Comparison of ENCODE assay signal across 26 mouse cellular contexts in the genomic region with DNA sequence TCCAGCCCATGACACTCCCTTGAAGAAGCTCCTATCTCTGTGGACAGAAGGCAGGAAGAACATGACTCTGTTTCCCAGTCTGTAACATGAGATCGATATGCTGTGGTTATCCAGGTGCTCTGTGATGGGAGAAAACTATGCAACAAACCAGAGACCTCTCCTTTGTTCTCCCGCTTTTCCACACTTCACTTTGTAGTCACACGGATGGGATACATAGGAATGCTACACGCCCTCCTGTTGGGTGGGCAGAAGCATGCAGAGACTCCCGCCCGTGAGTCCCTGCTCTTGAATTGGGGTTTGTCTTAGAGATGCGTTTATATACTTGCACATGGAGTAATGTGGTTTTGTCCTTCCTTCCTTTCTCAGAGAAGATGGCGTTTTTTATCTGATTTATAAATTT. TPM values are rescaled to one million over a fixed set of nuclear protein-coding genes. Genes with fewer than 3 reads are reported as not detected.
"Had no signal": no experiment of that assay in that cellular context is flagged by ENCODE, and none has a peak within 500 bp of the region (broad histone marks: within the 10 kb centered on the region; RNA-seq: fewer than 3 reads in every experiment).

No protein-coding gene starts in this region.

- H3K4me2 ChIP-seq: heart, embryonic 11.5 days; heart, embryonic 13.5 days; heart, embryonic 15.5 days; hindbrain, embryonic 13.5 days; hindbrain, embryonic 15.5 days; kidney, embryonic 15.5 days; limb, embryonic 13.5 days; limb, embryonic 15.5 days; liver, embryonic 12.5 days had no signal

- DNase-seq: gastrocnemius, postnatal 14 days; gastrocnemius, postnatal 36 days; heart, adult 11 months; heart, adult 2 months; heart, postnatal 4 days; kidney, adult 11 months; kidney, adult 2 months; kidney, adult 9 months; kidney, postnatal 14 days; kidney, postnatal 36 days; layer of hippocampus, adult 9-11 months; layer of hippocampus, postnatal 36 days; left cerebral cortex, postnatal 4 days had no signal

- H3K9ac ChIP-seq: heart, embryonic 13.5 days; heart, embryonic 15.5 days; hindbrain, embryonic 13.5 days; hindbrain, embryonic 15.5 days; kidney, embryonic 15.5 days; limb, embryonic 13.5 days; limb, embryonic 15.5 days; liver, embryonic 12.5 days had no signal

- ATAC-seq: hindbrain, postnatal 0 days; intestine, embryonic 16.5 days; liver, embryonic 12.5 days had no signal

- H3K36me3 ChIP-seq: heart, embryonic 13.5 days; heart, embryonic 15.5 days; hindbrain, embryonic 13.5 days; hindbrain, embryonic 15.5 days; kidney, embryonic 15.5 days; limb, embryonic 13.5 days; limb, embryonic 15.5 days; liver, embryonic 12.5 days had no signal

- H3K4me3 ChIP-seq: heart, adult 2 months; heart, embryonic 13.5 days; heart, embryonic 15.5 days; hindbrain, embryonic 13.5 days; hindbrain, embryonic 15.5 days; kidney, embryonic 15.5 days; limb, embryonic 13.5 days; limb, embryonic 15.5 days; liver, embryonic 12.5 days had no signal

- H3K27ac ChIP-seq: heart, adult 2 months; heart, embryonic 13.5 days; heart, embryonic 15.5 days; hindbrain, embryonic 15.5 days; hindbrain, postnatal 0 days; kidney, embryonic 15.5 days; kidney, postnatal 0 days; limb, embryonic 13.5 days; limb, embryonic 15.5 days; liver, embryonic 12.5 days had no signal

- H3K9me3 ChIP-seq: heart, embryonic 13.5 days; heart, embryonic 15.5 days; hindbrain, embryonic 13.5 days; hindbrain, embryonic 15.5 days; kidney, embryonic 15.5 days; limb, embryonic 13.5 days; limb, embryonic 15.5 days; liver, embryonic 12.5 days had no signal

RNA-seq across cellular contexts. Expression of gene Tlx1, which starts 39.8 kb away (rescaled TPM):
- polyA plus RNA-seq: intestine, embryonic 16.5 days; kidney, adult 2 months; kidney, embryonic 15.5 days; kidney, postnatal 0 days; large intestine, adult 2 months; liver, embryonic 12.5 days had no signal
